Mouse (Mus musculus): ENCODE data around the gene Cptp.

The Cptp gene

DNA sequence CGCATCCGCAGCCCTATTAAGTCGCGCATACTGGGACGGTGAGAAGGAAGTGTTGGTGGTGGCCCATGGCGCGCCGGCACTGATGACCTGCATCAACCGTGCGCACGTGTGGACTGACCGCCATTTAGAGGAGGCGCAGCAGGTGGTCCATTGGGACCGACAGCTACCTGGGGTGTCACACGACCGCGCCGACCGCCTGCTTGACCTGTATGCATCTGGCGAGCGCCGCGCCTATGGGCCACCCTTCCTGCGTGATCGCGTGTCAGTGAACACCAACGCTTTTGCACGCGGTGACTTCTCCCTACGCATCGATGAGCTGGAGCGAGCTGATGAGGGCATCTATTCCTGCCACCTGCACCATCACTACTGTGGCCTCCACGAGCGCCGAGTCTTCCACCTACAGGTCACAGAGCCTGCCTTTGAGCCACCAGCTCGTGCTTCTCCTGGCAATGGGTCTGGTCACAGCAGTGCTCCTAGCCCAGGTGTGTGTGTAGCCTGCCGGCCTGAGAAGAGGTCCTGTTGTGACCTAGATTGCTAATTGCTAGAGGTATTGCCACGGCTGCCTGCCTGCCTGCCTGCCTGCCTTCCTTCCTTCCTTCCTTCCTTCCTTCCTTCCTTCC lies 27.5 kb downstream of the Cptp start:
- peak; percentile 16 to 69 for DNase-seq (ENCODE audit: low spot score in 2 of 2)

DNA sequence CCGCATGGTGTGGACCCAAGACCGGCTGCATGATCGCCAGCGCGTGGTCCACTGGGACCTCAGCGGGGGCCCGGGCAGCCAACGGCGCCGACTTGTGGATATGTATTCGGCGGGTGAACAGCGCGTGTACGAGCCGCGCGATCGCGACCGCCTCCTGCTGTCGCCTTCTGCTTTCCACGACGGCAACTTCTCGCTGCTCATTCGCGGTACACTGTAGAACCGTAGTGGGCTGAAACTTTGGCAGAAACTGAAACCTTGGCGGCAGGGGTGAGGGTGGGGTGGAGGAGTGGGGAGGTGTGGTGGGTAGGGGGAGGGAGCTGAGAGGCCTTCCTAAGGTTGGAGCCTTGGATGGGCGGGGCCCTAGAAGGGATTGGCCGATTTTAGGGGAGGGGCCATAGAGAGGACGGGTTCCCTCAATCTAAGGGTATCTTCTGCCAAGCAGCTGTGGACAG lies 28.2 kb downstream of the Cptp start:
- DNase-seq (ENCODE audit: low spot score in 2 of 2) = peak; percentile 50 to 81

DNA sequence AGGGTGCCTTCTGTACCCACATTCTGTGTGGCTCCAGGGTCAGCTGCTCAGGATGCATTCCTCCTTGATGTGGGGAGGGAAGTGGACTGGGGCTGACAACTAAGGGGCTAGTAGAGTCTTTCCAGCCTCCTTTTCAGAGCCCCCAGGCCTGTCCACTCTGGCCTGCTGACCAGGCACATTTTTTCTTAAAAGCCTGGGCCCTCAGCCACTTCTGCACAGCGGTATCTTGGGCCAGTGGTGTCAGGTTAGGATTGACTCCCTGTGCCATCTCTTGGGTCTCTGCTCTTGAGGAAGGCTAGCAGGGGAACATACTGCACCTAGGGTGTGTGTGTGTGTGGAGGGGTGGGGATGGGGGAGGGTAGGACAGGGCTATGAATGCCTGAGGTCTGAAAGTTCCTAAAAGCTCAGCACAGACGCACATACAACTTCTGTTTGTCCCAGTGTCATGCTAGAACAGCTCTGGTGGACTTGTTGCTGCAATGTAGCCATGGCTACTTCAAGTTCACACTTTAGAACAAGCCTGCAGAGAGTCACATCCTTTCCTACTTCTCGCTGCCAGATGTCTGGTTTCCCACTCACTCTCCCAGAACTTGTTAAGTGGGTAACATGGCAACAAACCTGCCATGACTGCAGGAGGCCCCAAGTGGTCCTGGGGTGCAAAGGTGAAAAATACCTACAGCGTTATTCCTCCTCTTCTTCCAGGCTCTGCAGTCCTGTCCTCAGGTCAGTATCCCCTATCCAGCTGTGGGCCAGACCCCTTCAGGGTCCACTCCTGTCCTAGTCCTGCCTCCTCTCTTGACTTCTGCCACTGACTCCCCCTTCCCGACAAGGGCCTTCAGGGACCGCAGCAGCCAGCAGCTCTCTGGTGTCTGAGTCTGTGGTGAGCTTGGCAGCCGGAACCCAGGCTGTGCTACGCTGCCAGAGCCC lies 28.9 kb downstream of the Cptp start:
- DNase-seq (ENCODE audit: low spot score in 2 of 2) = no peak

DNA sequence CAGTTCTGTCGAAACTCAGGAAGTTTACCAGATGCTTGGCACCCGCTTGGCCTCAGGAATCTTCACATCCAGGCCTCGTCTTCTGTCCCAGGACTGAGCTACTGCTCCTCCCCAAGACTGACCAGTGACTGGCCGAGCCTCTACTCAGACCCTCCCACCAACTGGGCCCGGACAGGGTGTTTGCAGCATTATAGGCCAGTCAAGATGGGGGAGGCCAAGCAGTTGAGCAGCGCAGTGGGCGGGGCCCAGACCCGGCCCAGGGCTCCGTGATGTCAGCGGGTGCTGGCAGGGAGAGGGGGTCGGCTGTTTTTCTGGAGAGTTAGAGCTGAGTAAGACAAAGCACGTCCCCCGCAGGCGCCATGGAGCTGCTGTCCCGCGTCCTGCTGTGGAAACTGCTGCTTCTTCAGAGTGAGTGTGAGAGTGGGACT lies 29.7 kb downstream of the Cptp start, which contains the start of gene Mxra8:
Gene Mxra8, plus strand, starts transcription at position 198 of the 428 bp plus-strand sequence.
- DNase-seq (ENCODE audit: low spot score in 2 of 2) = peak; percentile 36 to 67

DNA sequence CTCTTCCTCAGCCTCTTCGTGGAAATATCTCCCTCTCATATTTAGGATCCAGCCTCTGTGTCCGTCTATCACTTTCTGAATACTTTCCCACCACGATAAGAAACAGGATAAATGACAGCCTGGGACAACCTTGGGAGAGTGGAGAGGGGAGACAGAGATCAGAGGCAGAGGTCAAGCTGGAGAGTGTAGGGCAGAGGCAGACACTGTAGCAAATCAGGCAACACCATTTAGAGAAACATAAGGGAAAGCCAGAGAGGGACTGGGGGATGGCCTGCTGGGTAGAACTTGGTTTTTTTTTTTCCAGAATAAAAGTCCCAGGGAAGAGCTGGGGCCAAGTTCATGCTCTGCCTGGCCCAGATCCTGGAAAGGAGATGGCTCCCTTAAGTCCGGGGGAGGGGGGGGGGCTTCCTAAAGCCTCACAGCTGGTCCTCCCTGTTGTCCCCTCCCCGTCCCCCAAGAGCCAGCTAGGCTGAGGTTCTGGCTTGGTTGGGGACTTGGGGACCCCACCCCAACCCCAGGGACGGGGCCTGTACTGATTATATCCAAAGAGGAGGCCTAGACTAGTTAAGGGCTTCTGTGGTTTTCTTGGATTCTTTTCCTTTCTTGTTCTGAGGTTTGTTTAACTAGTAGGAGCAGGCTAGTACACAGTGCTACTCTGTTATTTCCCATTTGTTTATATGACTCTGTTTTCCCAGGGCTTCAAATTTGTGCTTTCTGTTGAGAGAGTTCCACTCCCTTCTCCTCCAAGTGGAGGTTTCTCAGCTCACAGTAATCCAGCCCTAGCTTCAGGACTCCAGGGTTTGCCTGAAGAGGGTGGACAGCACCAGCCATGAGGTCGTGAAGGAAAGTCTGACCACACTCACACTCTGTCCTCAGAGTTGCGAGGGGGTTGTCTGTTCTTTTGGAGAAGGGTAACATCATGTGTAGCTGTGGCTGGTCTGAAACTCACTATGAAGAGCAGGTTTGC lies 30.8 kb downstream of the Cptp start:
- no peak for DNase-seq (ENCODE audit: low spot score in 2 of 2)

DNA sequence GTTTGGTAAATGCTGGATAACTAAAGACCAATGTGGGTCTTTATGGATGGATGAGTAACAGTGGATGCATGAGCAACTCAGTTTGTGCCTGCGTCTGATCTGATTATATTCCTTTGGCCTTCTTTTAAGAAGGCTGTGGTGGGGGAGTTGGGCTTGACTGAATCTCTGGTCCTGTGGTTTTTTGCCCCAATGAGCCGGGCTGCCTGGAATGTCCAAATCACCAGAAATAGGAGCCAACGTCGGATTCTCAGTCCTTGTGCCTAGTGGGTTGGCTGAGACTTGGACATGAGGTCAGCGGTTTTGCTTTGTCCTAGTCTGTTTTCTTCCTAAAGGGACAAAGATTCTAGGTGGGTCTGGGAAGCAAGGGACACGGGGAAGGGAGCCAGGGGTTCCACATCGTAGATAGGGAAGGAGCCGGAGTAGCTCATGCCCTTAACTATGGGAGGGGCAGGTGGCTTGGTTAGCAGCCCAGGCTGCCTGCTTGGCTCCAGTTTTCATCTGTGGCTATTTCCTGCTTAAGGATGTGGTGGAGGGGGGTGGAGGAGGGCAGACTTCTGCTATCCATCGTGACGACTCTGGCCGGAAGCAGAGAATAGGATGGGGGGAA lies 31.7 kb downstream of the Cptp start:
- DNase-seq (ENCODE audit: low spot score in 2 of 2) = peak in 1 of 2 experiments; percentile 12

DNA sequence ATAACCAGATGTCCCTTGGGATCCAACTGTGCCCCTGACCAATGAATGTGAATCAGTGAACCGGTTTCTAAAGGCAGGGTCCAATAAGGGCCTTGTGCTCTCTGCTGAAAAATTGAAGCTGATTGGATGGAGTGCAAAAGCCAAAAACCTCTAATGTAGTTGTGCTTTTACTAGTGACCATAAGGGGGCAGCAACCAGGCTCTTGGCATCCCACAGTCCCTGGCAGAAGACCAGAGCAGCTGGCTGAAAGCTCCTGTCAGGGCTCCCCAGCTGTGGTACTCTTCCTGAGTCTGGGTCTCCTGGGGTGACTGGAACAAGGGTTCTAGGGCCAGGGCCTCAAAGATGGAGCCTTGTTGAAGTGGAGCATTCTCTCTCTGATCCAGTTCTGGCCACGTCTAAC lies 35.4 kb downstream of the Cptp start:
- DNase-seq (ENCODE audit: low spot score in 2 of 2) = peak; percentile 68 to 81

DNA sequence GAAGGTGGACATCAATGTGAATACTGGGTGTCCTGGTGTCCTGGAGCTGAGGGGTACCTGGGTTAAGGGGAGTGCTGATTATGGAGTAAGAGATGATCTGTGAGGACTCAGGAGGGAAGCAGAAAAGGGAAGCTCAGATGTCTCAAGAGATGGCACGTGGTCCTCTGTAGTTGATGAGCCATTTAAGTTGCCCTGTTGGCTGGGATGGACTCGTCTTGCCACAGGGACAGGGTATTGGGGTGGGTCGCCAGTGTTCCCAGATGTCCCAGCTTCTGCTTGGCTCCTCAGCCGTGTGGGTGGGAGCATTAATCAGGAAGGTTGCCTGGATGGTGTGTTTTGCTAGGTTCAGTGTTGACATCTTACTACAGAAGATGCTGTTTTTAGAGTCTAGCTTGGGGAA lies 36.0 kb downstream of the Cptp start:
- DNase-seq (ENCODE audit: low spot score in 2 of 2) = peak; percentile 17 to 61

DNA sequence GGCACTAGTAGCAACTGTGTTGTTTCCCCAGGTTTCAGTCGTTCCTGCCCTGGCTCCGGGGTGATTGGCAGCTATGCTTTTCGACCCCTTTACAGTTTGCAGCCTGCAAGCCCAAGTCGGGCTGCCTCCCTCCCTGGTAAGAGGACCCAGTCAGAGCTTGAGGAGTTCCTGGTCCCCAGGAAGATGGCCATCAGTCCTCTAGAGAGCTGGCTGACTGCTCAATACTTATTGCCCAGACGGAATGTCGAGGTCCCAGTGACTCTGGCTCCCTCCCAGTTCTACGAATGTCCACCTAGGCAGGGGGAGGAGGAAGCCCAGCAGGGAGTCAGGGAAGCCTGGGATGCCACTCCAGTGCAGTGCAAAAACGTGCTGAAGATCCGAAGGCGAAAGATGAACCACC lies 36.9 kb downstream of the Cptp start:
- DNase-seq (ENCODE audit: low spot score in 2 of 2) = peak; percentile 24 to 68

DNA sequence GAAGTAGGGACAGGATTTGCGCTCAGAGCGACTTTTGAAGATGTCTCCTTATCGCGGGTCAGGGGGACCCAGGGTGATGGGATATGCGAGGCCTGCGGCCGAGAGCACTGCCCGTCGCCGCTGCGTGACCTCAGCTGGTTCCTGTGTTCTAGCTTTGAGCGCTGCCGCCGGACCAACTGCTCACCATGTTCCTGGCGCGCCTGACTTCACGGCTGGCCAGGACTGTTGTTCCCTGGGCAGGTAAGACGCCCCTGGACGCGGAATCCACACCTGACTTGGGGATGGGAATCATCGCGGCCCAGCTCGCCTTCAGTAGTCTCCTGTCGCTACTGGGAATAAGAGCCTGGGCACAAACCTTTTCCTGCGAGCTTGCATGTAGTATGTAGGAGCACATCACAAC lies 37.4 kb downstream of the Cptp start:
- DNase-seq (ENCODE audit: low spot score in 2 of 2) = peak in 1 of 2 experiments; percentile 79

DNA sequence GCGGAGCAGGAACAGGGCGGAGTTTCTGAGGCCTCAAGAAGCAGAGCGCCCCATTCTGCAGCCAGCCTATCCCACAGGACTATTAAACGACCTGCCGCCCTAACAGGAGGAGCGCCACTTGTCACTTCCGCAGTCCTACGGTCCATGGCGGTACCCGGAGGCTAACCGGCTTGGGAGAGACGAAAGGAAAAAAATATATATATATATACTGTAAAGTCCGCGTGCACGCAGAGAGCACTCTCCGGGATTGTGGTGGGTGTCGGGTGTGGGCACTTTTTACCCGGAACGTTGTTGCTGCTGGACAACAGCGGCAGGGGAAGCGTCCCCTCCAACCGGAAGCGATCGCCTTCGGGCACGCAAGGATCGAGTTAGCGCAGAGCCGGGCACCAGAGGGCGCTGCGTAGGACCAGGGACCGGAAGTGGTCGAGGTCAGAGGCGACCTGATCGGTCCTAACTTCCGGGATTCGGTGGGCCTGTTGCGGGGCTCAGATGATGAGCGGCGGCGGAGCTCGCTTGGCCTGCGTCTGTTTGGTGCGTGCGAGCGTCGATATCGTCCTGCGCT lies 38.0 kb downstream of the Cptp start, which contains the start of gene Aurkaip1:
Gene Aurkaip1, plus strand, starts transcription at position 68 of the 562 bp plus-strand sequence.
- peak; percentile 98 to 99 for DNase-seq (ENCODE audit: low spot score in 2 of 2)

DNA sequence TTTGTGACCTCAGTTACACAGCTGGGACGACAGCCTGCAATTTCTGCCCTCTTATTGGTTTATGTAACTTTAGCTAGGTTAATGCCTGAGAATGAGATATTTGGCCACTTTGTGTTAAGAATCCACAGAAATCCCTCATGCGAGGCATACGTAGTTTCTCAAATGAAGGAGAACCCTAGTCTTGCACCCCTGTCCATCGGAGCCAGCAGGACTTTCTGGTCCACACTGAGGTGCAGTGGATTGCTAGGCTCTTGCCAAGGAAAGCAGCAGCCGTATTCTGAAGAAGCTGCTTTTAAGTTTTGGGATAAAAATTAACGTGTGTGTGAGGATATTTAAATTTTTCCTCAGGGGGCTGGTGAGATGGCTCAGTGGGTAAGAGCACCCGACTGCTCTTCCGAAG lies 38.6 kb downstream of the Cptp start:
- DNase-seq (ENCODE audit: low spot score in 2 of 2) = no peak

DNA sequence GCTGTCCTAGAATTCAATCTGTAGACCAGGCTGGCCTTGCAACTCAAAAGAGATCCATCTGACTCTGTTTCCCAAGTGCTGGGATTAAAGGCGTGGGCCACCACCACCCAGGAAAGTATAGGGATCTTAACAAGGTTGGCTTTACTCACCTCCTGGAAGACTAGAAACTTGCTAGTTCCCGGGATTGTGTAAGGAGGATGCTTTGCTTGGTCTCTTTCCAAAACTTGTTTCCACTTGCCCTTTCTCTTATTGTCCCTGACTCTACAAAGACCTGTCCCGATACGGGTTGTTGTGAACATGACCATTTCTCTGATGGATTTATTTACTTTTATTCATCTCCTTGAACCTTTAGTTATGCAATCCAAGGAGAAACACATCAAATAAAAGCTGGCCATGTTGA lies 39.4 kb downstream of the Cptp start:
- DNase-seq (ENCODE audit: low spot score in 2 of 2) = no peak

DNA sequence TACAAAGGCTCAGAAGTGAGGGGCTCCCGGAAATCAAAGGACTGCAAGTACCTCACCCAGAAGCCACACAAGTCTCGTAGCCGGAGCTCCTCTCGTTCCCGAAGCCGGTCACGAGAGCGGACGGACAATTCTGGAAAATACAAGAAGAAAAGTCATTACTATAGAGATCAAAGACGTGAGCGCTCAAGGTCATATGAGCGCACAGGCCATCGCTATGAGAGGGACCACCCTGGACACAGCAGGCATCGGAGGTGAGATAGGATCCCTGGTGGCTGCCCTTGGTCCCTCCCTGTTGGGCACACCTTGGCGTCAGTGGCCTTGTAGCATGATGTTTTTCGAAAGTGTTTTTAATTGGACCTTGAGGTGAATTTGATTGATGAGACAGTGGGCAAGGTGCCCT lies 45.8 kb downstream of the Cptp start:
- no peak for DNase-seq (ENCODE audit: low spot score in 2 of 2)

DNA sequence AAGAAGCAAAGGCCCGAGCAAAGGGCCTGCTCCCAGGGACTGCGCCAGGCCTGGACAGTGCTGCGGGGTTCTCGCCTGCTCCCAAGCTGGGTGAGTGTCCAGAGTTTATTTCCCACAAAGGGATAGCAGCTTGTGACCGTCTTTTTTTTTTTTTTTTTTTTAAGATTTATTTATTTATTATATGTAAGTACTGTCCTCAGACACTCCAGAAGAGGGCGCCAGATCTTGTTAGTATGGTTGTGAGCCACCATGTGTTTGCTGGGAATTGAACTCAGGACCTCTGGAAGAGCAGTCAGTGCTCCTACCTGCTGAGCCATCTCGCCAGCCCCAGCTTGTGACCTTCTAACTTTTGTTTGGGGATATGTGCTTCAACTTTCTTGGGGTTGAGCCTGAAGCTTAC lies 48.2 kb downstream of the Cptp start:
- DNase-seq (ENCODE audit: low spot score in 2 of 2) = no peak

DNA sequence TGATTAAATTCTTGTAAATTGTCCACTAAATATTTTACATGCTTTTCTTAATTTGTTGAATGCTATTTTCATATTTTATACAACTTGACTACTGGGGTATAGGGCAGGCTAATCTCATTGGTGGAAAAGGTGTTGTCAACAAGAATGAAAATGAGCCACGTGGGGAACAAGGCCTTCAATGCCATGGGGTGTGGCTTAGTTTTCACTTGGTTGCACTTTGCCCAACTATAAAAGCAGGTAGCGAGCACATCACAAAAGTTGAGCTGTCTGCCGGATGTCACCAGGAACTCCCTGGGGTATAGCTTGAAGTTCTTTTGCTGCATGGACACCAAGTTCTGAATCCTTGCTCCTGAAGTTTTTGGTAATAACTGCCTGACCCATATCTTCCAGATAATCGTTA lies 51.7 kb downstream of the Cptp start:
- DNase-seq (ENCODE audit: low spot score in 2 of 2) = no peak
